Comparison of ENCODE assay signal across 9 mouse cellular contexts in genomic region chr9:111918275-111918940, GRCm38 (mm10).
A peak's percentile ranks its signal among the peaks of the same experiment; 100 is the strongest.
DNase-seq lines count a peak whose midpoint lies in the region; ATAC-seq and TF ChIP-seq lines count a peak whose summit lies in the region.
"Had no signal": no experiment of that assay in that cellular context is flagged by ENCODE, and none has a peak within 500 bp of the region (broad histone marks: within the 10 kb centered on the region; RNA-seq: fewer than 3 reads in every experiment).

No protein-coding gene starts in this region.

- no peak overlapping the region for H3K4me2 ChIP-seq in forebrain, postnatal 0 days (ENCODE audit: low read depth)
- no peak overlapping the region for H3K4me2 ChIP-seq in hindbrain, postnatal 0 days (ENCODE audit: low read depth, low read length)
- H3K4me2 ChIP-seq: liver, embryonic 15.5 days had no signal

- no peaks in the 10 kb centered on the region for H3K36me3 ChIP-seq in forebrain, postnatal 0 days (ENCODE audit: insufficient read depth)
- no peaks in the 10 kb centered on the region for H3K36me3 ChIP-seq in hindbrain, postnatal 0 days (ENCODE audit: insufficient read depth, low read length)
- H3K36me3 ChIP-seq: liver, embryonic 15.5 days had no signal

- no peak overlapping the region for H3K9ac ChIP-seq in forebrain, postnatal 0 days
- H3K9ac ChIP-seq in hindbrain, postnatal 0 days (replicated peaks; ENCODE audit: low read length), result no peak overlapping the region
- H3K9ac ChIP-seq: liver, embryonic 15.5 days had no signal

- no peaks in the 10 kb centered on the region for H3K27me3 ChIP-seq in cerebellum, adult 2 months (ENCODE audit: control insufficient read depth, insufficient read depth, low read length)
- no peaks in the 10 kb centered on the region for H3K27me3 ChIP-seq in forebrain, postnatal 0 days (ENCODE audit: insufficient read depth, low read length)
- no peaks in the 10 kb centered on the region for H3K27me3 ChIP-seq in hindbrain, postnatal 0 days (ENCODE audit: insufficient read depth, low read length)
- H3K27me3 ChIP-seq: liver, embryonic 15.5 days had no signal

- H3K4me3 ChIP-seq in cerebellum, adult 2 months (replicated peaks; ENCODE audit: insufficient read depth, low read depth, low read length), result no peak overlapping the region
- no peak overlapping the region for H3K4me3 ChIP-seq in forebrain, postnatal 0 days (ENCODE audit: low read depth, low read length)
- H3K4me3 ChIP-seq in hindbrain, postnatal 0 days (ENCODE audit: low read length), result no peak overlapping the region
- H3K4me3 ChIP-seq: liver, embryonic 15.5 days had no signal

- TF ChIP-seq POLR2A in cerebellum, adult 2 months (IDR thresholded peaks at IDR 0.05; ENCODE audit: borderline replicate concordance, insufficient read depth, low read length), result no peak

- no peaks in the 10 kb centered on the region for H3K9me3 ChIP-seq in forebrain, postnatal 0 days (ENCODE audit: low read length)
- H3K9me3 ChIP-seq in hindbrain, postnatal 0 days (ENCODE audit: low read length), result no peaks in the 10 kb centered on the region
- H3K9me3 ChIP-seq: liver, embryonic 15.5 days had no signal

- no peak overlapping the region for H3K27ac ChIP-seq in cerebellum, adult 2 months (ENCODE audit: insufficient read depth, low read length)
- H3K27ac ChIP-seq in forebrain, postnatal 0 days (ENCODE audit: low read depth, low read length), result no peak overlapping the region
- no peak overlapping the region for H3K27ac ChIP-seq in hindbrain, postnatal 0 days
- H3K27ac ChIP-seq: liver, embryonic 15.5 days had no signal

- peak; percentile 74 for ATAC-seq in forebrain, postnatal 0 days
- ATAC-seq in hindbrain, postnatal 0 days, result peak; percentile 85
- ATAC-seq in megakaryocyte progenitor cell, adult 5-6 weeks (replicated peaks; ENCODE audit: poor library complexity), result peak; percentile 94
- ATAC-seq in activated CD4-positive, CD25-positive, alpha-beta regulatory T cell, adult 4 months, result no peak

- peak; percentile 98 for TF ChIP-seq CTCF in cerebellum, adult 2 months (IDR thresholded peaks at IDR 0.05; ENCODE audit: borderline replicate concordance, insufficient read depth, low read depth, low read length)
- TF ChIP-seq CTCF in forebrain, postnatal 0 days (IDR thresholded peaks at IDR 0.05; ENCODE audit: low read depth), result peak; percentile 97
- peak; percentile 97 for TF ChIP-seq CTCF in hindbrain, postnatal 0 days (IDR thresholded peaks at IDR 0.05; ENCODE audit: low read depth)

- WGBS in cerebellum, adult 2 months, result 20% methylated on average over 16 of the region's 16 CpGs
- WGBS in forebrain, postnatal 0 days, result 20% methylated on average over 16 of the region's 16 CpGs
- WGBS in hindbrain, postnatal 0 days, result 19% methylated on average over 16 of the region's 16 CpGs

- DNase-seq in adrenal gland, adult (ENCODE audit: inconsistent age in 2 of 2, low spot score in 1 of 2), result peak; percentile 67 to 87
- DNase-seq in cerebellum, adult 2 months, result peak; percentile 60 to 74
- DNase-seq in forebrain, postnatal 0 days, result peak; percentile 90
- peak; percentile 92 for DNase-seq in hindbrain, postnatal 0 days (ENCODE audit: low spot score)
- DNase-seq in layer of hippocampus, postnatal 36 days, result peak; percentile 67
- DNase-seq in right cerebral cortex, postnatal 36 days (ENCODE audit: low spot score in 2 of 2), result peak; percentile 58 to 74

- no peaks in the 10 kb centered on the region for H3K4me1 ChIP-seq in cerebellum, adult 2 months (ENCODE audit: control insufficient read depth, insufficient read depth, low read length)
- H3K4me1 ChIP-seq in forebrain, postnatal 0 days (ENCODE audit: insufficient read depth), result no peaks in the 10 kb centered on the region
- no peaks in the 10 kb centered on the region for H3K4me1 ChIP-seq in hindbrain, postnatal 0 days (ENCODE audit: insufficient read depth, low read length)
- H3K4me1 ChIP-seq: liver, embryonic 15.5 days had no signal
